Mouse (Mus musculus) limb, embryonic 12.5 days (tissue): ENCODE results near the gene Abcb10. TPM values are rescaled to one million over a fixed set of nuclear protein-coding genes. Genes with fewer than 3 reads are reported as not detected.

Experiments
- microRNA counts: library from miRNA; unstranded; fragments of <30 nt; microRNA quantifications from one replicate; lab custom pipeline; 2017
- microRNA-seq: library from miRNA; unstranded; fragments of <30 nt; microRNA quantifications from one replicate; pipeline ENCODE4, GENCODE M21; 2017
- polyA plus RNA-seq: library from polyadenylated mRNA; unstranded; fragments of >200 nt; fragmentation: Nextera tagmentation; extraction: Ambion mirVana; gene quantifications from 2 replicates; pipeline ENCODE4 v1.2.1, GENCODE M21; 2016

Abcb10 gene
- polyA plus RNA-seq, 1 experiment from 2014 or later = 21.6 TPM

MicroRNAs within 50 kb of the gene (microRNA counts, 519-probe panel; counts per million panel counts)
- microRNA mmu-miR-1967 (lab: Ali Mortazavi, UCI) = not detected

Small RNA genes lying within 50 kb of the gene (microRNA-seq; reads per million reads assigned to microRNA genes)
- not detected for gene Mir1967

Other genes with a start within 250 kb of the Abcb10 start
- 52.4 and 56.3 TPM in 2 replicates for gene Rab4a, start 177.1 kb downstream of the Abcb10 start, polyA plus RNA-seq
- gene Ccsap, start 122.9 kb downstream of the Abcb10 start, polyA plus RNA-seq = 7.4 and 8.4 TPM in 2 replicates
- gene Acta1, start 88.4 kb downstream of the Abcb10 start, polyA plus RNA-seq = 102 and 120 TPM in 2 replicates
- 50.7 and 56.4 TPM in 2 replicates for gene Nup133, start 33.9 kb downstream of the Abcb10 start, polyA plus RNA-seq
- 45.7 and 48.9 TPM in 2 replicates for gene Taf5l, start 38.3 kb upstream of the Abcb10 start, polyA plus RNA-seq
- gene Urb2, start 38.4 kb upstream of the Abcb10 start, polyA plus RNA-seq = 5.1 and 6.4 TPM in 2 replicates
- 56.7 and 64.3 TPM in 2 replicates for gene Galnt2, start 248.3 kb upstream of the Abcb10 start, polyA plus RNA-seq